Mouse (Mus musculus) heart, adult 2 months (tissue): ENCODE measurements at regions not wholly inside any gene's neighbourhood (a gene's known extent, or its start where the extent isn't known, plus 50 kb on each side); places are given as distances from the start of the nearest gene placed in this dataset.

ENCODE experiments used
- CTCF ChIP-seq: fragments of 200-600 bp; IDR thresholded peaks from 2 replicates; pipeline ENCODE4 v1.8.1; 2022; ENCODE audit warnings: antibody characterized with exemption, mild to moderate bottlenecking, moderate library complexity
- EP300 ChIP-seq: fragments of 200-500 bp; IDR thresholded peaks from 2 replicates; pipeline ENCODE4 v1.6.1; 2011; ENCODE audit warnings: low read depth, low read length, control low read depth; ENCODE audit not compliant: insufficient read depth
- POLR2A ChIP-seq: fragments of 200-500 bp; IDR thresholded peaks from 2 replicates; pipeline ENCODE4 v1.6.1; 2011; ENCODE audit warnings: mild to moderate bottlenecking, low read depth, low read length, control low read depth; ENCODE audit not compliant: insufficient read depth

DNA sequence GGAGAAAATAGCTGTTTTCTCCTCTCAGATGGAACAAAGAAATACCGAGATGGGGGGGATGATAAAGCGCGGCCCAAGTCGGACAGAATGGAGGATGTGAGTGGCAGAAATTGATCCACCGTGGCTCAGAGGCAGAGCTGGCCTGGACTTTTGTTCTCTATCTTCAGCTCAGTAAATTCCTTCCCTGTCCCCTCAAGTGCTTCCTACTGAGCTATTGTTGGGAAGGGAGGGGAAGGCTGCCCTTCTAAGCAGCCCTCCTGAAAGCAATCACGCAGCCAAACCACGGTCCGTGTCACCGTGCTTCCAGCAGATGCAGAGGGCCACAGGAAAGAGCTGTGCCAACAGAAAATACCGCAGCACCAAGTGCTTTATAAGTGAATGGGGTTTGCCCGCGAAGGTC is 212.2 kb upstream of the Trpc7 start:
- no peak for TF ChIP-seq CTCF
- no peak for TF ChIP-seq POLR2A
- no peak for TF ChIP-seq EP300
